Mouse (Mus musculus): ENCODE results near the gene Ceacam19. TPM values are rescaled to one million over a fixed set of nuclear protein-coding genes. Genes with fewer than 3 reads are reported as not detected.
A peak's percentile ranks its signal among the peaks of the same experiment; 100 is the strongest.
"Not testable (repeated sequence)": the region's sequence is repeated elsewhere in the genome, so short reads cannot be mapped to it uniquely, and the experiment has no call there.

The Ceacam19 gene
- 0.04 TPM in 1 of 2 replicates, not detected in the other for polyA plus RNA-seq (2015; fragmentation: Nextera tagmentation; extraction: Ambion mirVana)

GRCm38 (mm10) chr7:19887849-19888248, at the start of gene Ceacam19:
Gene Ceacam19 (minus strand): TSS chr7:19887965.
- Histone ChIP-seq H3K27ac (ENCODE audit: low read length) (no peak within 1 kb of the TSS), H3K4me3 (ENCODE audit: low read length) (no peak within 1 kb of the TSS), H3K4me1 (ENCODE audit: control insufficient read depth, insufficient read depth, low read length) (no peaks in the 10 kb centered on the region), H3K27me3 (ENCODE audit: control insufficient read depth, insufficient read depth, low read length) (no peaks in the 10 kb centered on the region), H3K9ac (ENCODE audit: low read length) (no peak within 1 kb of the TSS), H3K4me2 (ENCODE audit: low read depth, low read length) (no peak within 1 kb of the TSS), H3K9me3 (replicated peaks; ENCODE audit: control insufficient read depth, low read length) (no peaks in the 10 kb centered on the region), H3K36me3 (ENCODE audit: control insufficient read depth, insufficient read depth) (no peaks in the 10 kb centered on the region)
- 67% methylated on average over 7 of the region's 7 CpGs for WGBS
- ATAC-seq (replicated peaks; ENCODE audit: extremely low read depth, insufficient read depth, low FRiP score): no peak

GRCm38 (mm10) chr7:19937229-19937821, 49.6 kb upstream of the Ceacam19 start:
- H3K9me3 ChIP-seq (replicated peaks; ENCODE audit: control insufficient read depth, low read length): no peaks in the 10 kb centered on the region
- 0 out of 2 replicates have a peak, but pooled peaks cover 2% of the 10 kb centered on the region for H3K27me3 ChIP-seq (ENCODE audit: control insufficient read depth, insufficient read depth, low read length)
- ATAC-seq (replicated peaks; ENCODE audit: extremely low read depth, insufficient read depth, low FRiP score): no peak
- peaks cover 43% of the 10 kb centered on the region for H3K4me1 ChIP-seq (ENCODE audit: control insufficient read depth, insufficient read depth, low read length)
- H3K36me3 ChIP-seq (ENCODE audit: control insufficient read depth, insufficient read depth): no peaks in the 10 kb centered on the region
- 74% methylated on average over 11 of the region's 11 CpGs for WGBS
- no peak overlapping the region for H3K4me3 ChIP-seq (ENCODE audit: low read length)
- H3K27ac ChIP-seq (ENCODE audit: low read length): no peak overlapping the region; the same call in 1 of the 2 replicates
- H3K4me2 ChIP-seq (ENCODE audit: low read depth, low read length): no peak overlapping the region
- no peak overlapping the region for H3K9ac ChIP-seq (ENCODE audit: low read length)

- Histone ChIP-seq H3K4me1 (ENCODE audit: control insufficient read depth, insufficient read depth, low read length) (peaks cover 46% of the 10 kb centered on the region), H3K4me2 (ENCODE audit: low read depth, low read length) (no peak overlapping the region)
Measured at GRCm38 (mm10) chr7:19935961-19936360, 48.2 kb upstream of the Ceacam19 start.

GRCm38 (mm10) chr7:19935171-19935751, 47.5 kb upstream of the Ceacam19 start:
- ATAC-seq (replicated peaks; ENCODE audit: extremely low read depth, insufficient read depth, low FRiP score): no peak
- peaks cover 39% of the 10 kb centered on the region for H3K4me1 ChIP-seq (ENCODE audit: control insufficient read depth, insufficient read depth, low read length)
- peak overlapping the region; percentile 66 for H3K27ac ChIP-seq (ENCODE audit: low read length)
- 0 out of 2 replicates have a peak, but pooled peaks cover 2% of the 10 kb centered on the region for H3K27me3 ChIP-seq (ENCODE audit: control insufficient read depth, insufficient read depth, low read length)
- H3K36me3 ChIP-seq (ENCODE audit: control insufficient read depth, insufficient read depth): no peaks in the 10 kb centered on the region
- peak overlapping the region; percentile 12; the same call in 1 of the 2 replicates for H3K9ac ChIP-seq (ENCODE audit: low read length)
- peak overlapping the region; percentile 34; the same call in 1 of the 2 replicates for H3K4me2 ChIP-seq (ENCODE audit: low read depth, low read length)
- no peaks in the 10 kb centered on the region for H3K9me3 ChIP-seq (replicated peaks; ENCODE audit: control insufficient read depth, low read length)
- 49% methylated on average over 20 of the region's 20 CpGs for WGBS
- H3K4me3 ChIP-seq (ENCODE audit: low read length): no peak overlapping the region

More at GRCm38 (mm10) chr7:19935961-19936360, 48.2 kb upstream of the Ceacam19 start:
- Histone ChIP-seq H3K9ac (ENCODE audit: low read length) (no peak overlapping the region), H3K9me3 (replicated peaks; ENCODE audit: control insufficient read depth, low read length) (no peaks in the 10 kb centered on the region), H3K36me3 (ENCODE audit: control insufficient read depth, insufficient read depth) (no peaks in the 10 kb centered on the region), H3K27me3 (ENCODE audit: control insufficient read depth, insufficient read depth, low read length) (0 out of 2 replicates have a peak, but pooled peaks cover 2% of the 10 kb centered on the region), H3K27ac (ENCODE audit: low read length) (peak overlapping the region; percentile 66), H3K4me3 (ENCODE audit: low read length) (no peak overlapping the region)
- WGBS: 54% methylated on average over 6 of the region's 6 CpGs
- ATAC-seq (replicated peaks; ENCODE audit: extremely low read depth, insufficient read depth, low FRiP score): no peak

GRCm38 (mm10) chr7:19932877-19933809, 45.4 kb upstream of the Ceacam19 start:
- 17% methylated on average over 21 of the region's 21 CpGs for WGBS
- peaks cover 33% of the 10 kb centered on the region for H3K4me1 ChIP-seq (ENCODE audit: control insufficient read depth, insufficient read depth, low read length)
- peak; percentile 72 for ATAC-seq (replicated peaks; ENCODE audit: extremely low read depth, insufficient read depth, low FRiP score)

GRCm38 (mm10) chr7:19932133-19932876, 44.5 kb upstream of the Ceacam19 start:
- no peaks in the 10 kb centered on the region for H3K36me3 ChIP-seq (ENCODE audit: control insufficient read depth, insufficient read depth)
- H3K27me3 ChIP-seq (ENCODE audit: control insufficient read depth, insufficient read depth, low read length): no peaks in the 10 kb centered on the region
- peaks cover 30% of the 10 kb centered on the region for H3K4me1 ChIP-seq (ENCODE audit: control insufficient read depth, insufficient read depth, low read length)
- ATAC-seq (replicated peaks; ENCODE audit: extremely low read depth, insufficient read depth, low FRiP score): no peak
- peak overlapping the region; percentile 2; the same call in 1 of the 2 replicates for H3K27ac ChIP-seq (ENCODE audit: low read length)
- H3K4me2 ChIP-seq (ENCODE audit: low read depth, low read length): peak overlapping the region; percentile 70
- H3K9ac ChIP-seq (ENCODE audit: low read length): no peak overlapping the region
- H3K4me3 ChIP-seq (ENCODE audit: low read length): no peak overlapping the region
- WGBS: 19% methylated on average over 13 of the region's 13 CpGs
- no peaks in the 10 kb centered on the region for H3K9me3 ChIP-seq (replicated peaks; ENCODE audit: control insufficient read depth, low read length)

More at GRCm38 (mm10) chr7:19932877-19933809, 45.4 kb upstream of the Ceacam19 start:
- Histone ChIP-seq H3K27me3 (ENCODE audit: control insufficient read depth, insufficient read depth, low read length) (0 out of 2 replicates have a peak, but pooled peaks cover 2% of the 10 kb centered on the region), H3K9ac (ENCODE audit: low read length) (peak overlapping the region; percentile 60), H3K9me3 (replicated peaks; ENCODE audit: control insufficient read depth, low read length) (no peaks in the 10 kb centered on the region), H3K4me2 (ENCODE audit: low read depth, low read length) (peak overlapping the region; percentile 70), H3K27ac (ENCODE audit: low read length) (peak overlapping the region; percentile 93), H3K36me3 (ENCODE audit: control insufficient read depth, insufficient read depth) (no peaks in the 10 kb centered on the region), H3K4me3 (ENCODE audit: low read length) (peak overlapping the region; percentile 34)

GRCm38 (mm10) chr7:19930481-19930880, 42.7 kb upstream of the Ceacam19 start:
- H3K4me2 ChIP-seq (ENCODE audit: low read depth, low read length): not testable (repeated sequence)

GRCm38 (mm10) chr7:19928486-19928885, 40.7 kb upstream of the Ceacam19 start:
- ATAC-seq (replicated peaks; ENCODE audit: extremely low read depth, insufficient read depth, low FRiP score): no peak
- no peak overlapping the region for H3K9ac ChIP-seq (ENCODE audit: low read length)
- H3K4me3 ChIP-seq (ENCODE audit: low read length): no peak overlapping the region
- no peak overlapping the region for H3K4me2 ChIP-seq (ENCODE audit: low read depth, low read length)
- H3K27me3 ChIP-seq (ENCODE audit: control insufficient read depth, insufficient read depth, low read length): no peaks in the 10 kb centered on the region
- H3K4me1 ChIP-seq (ENCODE audit: control insufficient read depth, insufficient read depth, low read length): peaks cover 19% of the 10 kb centered on the region
- WGBS: 80% methylated on average over 5 of the region's 5 CpGs
- no peaks in the 10 kb centered on the region for H3K9me3 ChIP-seq (replicated peaks; ENCODE audit: control insufficient read depth, low read length)
- H3K36me3 ChIP-seq (ENCODE audit: control insufficient read depth, insufficient read depth): no peaks in the 10 kb centered on the region
- no peak overlapping the region for H3K27ac ChIP-seq (ENCODE audit: low read length)

More at GRCm38 (mm10) chr7:19930481-19930880, 42.7 kb upstream of the Ceacam19 start:
- not testable (repeated sequence) for H3K4me3 ChIP-seq (ENCODE audit: low read length); H3K27ac ChIP-seq (ENCODE audit: low read length); H3K27me3 ChIP-seq (ENCODE audit: control insufficient read depth, insufficient read depth, low read length); ATAC-seq (replicated peaks; ENCODE audit: extremely low read depth, insufficient read depth, low FRiP score); H3K9me3 ChIP-seq (replicated peaks; ENCODE audit: control insufficient read depth, low read length); H3K36me3 ChIP-seq (ENCODE audit: control insufficient read depth, insufficient read depth); H3K9ac ChIP-seq (ENCODE audit: low read length)
- WGBS: 69% methylated on average over 6 of the region's 6 CpGs
- H3K4me1 ChIP-seq (ENCODE audit: control insufficient read depth, insufficient read depth, low read length): peaks cover 26% of the 10 kb centered on the region

All from heart, embryonic 16.5 days (tissue).